ENCODE assay signal across 20 mouse cellular contexts in the genomic region with DNA sequence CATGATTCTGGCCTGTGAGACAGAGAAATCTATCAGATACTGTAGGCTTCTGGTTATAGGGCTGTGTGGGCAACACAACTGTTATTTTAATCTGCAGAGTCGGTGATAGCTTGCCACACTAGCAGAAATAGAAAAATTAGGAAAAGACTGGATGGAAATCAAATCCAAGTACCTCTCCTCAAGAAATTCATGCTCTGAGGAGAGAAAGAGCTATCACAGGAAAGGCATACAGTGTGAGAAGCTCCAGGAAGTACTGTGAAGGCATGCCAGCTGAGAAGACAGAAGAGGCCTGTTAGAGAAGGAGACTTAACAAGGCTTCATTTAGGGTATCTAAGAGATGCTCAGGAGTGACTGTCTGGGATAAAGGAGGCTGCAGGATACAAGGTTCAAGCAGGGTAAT. TPM values are rescaled to one million over a fixed set of nuclear protein-coding genes. Genes with fewer than 3 reads are reported as not detected.
DNase-seq lines count a peak whose midpoint lies in the region; TF ChIP-seq lines count a peak whose summit lies in the region.
"Had no signal": no experiment of that assay in that cellular context is flagged by ENCODE, and none has a peak within 500 bp of the region (broad histone marks: within the 10 kb centered on the region; RNA-seq: fewer than 3 reads in every experiment).

No protein-coding gene starts in this region.

- TF ChIP-seq CTCF in layer of hippocampus, adult 2 months (conservative IDR thresholded peaks at IDR 0.05), result no peak

- H3K4me3 ChIP-seq in layer of hippocampus, adult 2 months, result no peak overlapping the region
- H3K4me3 ChIP-seq: embryonic facial prominence, embryonic 13.5 days; embryonic facial prominence, embryonic 15.5 days; erythroblast, embryonic 14.5 days; forebrain, embryonic 10.5 days; forebrain, embryonic 12.5 days had no signal

- H3K27ac ChIP-seq in layer of hippocampus, adult 2 months, result peak overlapping the region; percentile 46; the same call in 1 of the 2 replicates
- H3K27ac ChIP-seq: embryonic facial prominence, embryonic 13.5 days; embryonic facial prominence, embryonic 15.5 days; forebrain, embryonic 10.5 days; forebrain, embryonic 12.5 days had no signal

- DNase-seq in layer of hippocampus, adult 2 months (ENCODE audit: low spot score in 2 of 2), result no peak
- DNase-seq in layer of hippocampus, postnatal 14 days (ENCODE audit: low spot score in 2 of 2), result no peak
- DNase-seq in right cerebral cortex, adult 18-20 months, result peak; percentile 7
- DNase-seq in right cerebral cortex, postnatal 4 days, result no peak
- DNase-seq in telencephalon, adult 2 months (ENCODE audit: low read depth, low spot score), result peak; percentile 47
- no peak for DNase-seq in thymus, postnatal 14 days
- DNase-seq: adrenal gland, adult 2 months; adrenal gland, postnatal 10 days; adrenal gland, postnatal 25 days; cerebellum, adult 11-12 months; cerebellum, adult 2 months; cerebellum, adult 9-10 months; cerebellum, postnatal 10 days; cerebellum, postnatal 25 days had no signal

RNA-seq across cellular contexts. Expression of a gene that starts 3.2 kb away (rescaled TPM):
- 100 to 1,000 TPM; 276 to 305 TPM for total RNA-seq in layer of hippocampus, adult 2 months (2021)
- 100 to 1,000 TPM; 254 to 269 TPM for total RNA-seq in layer of hippocampus, postnatal 14 days (2021)
- total RNA-seq: MEL had no signal

RNA-seq across cellular contexts. Expression of a gene that starts 35.7 kb away (rescaled TPM):
- 10 to 100 TPM; 15.5 to 15.8 TPM for total RNA-seq in layer of hippocampus, adult 2 months (2021)
- total RNA-seq in layer of hippocampus, postnatal 14 days (2021), result 10 to 100 TPM; 18.7 to 22.9 TPM
- total RNA-seq: MEL had no signal

Comparison
In these comparisons a context has a peak if more than half of its experiments do, and no peak if none do; other contexts are left out.
1. DNase-seq: peak in right cerebral cortex, adult 18-20 months (single experiment) and telencephalon, adult 2 months (single experiment); none in layer of hippocampus, adult 2 months (0 of 2), layer of hippocampus, postnatal 14 days (0 of 2), right cerebral cortex, postnatal 4 days (single experiment) and thymus, postnatal 14 days (single experiment).